Mouse (Mus musculus) testis, postnatal 10 days (tissue): Measurements from ENCODE around the gene Crygn.
"Not testable (repeated sequence)": the region's sequence is repeated elsewhere in the genome, so short reads cannot be mapped to it uniquely, and the experiment has no call there.

ENCODE experiments used
- DNase-seq: peaks from one replicate; pipeline ENCODE4 v3.0.0; 2021; ENCODE audit warnings: low spot score

Gene Crygn

DNA sequence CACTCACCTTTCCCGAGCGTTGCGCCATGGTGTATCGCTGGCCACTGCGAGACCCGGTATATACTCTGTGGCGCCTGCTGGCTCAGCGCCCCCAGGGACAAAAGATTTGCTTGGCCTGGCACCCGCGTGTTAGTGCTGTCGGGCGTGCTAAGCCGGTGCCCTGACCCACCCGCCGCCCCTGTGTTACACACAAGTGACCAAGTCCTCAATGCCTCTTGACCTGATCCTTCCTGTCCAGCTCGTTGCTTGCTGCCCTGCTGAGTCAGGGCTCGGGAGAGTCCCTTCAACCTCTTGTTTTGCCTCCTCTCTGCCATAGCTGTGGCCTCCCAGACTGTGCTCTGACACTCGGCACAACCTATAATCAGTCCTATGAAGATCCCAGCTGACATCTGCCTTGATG, at the start of gene Crygn:
Crygn (minus strand) TSS at position 193 of the 400 bp plus-strand sequence.
- DNase-seq = no peak

DNA sequence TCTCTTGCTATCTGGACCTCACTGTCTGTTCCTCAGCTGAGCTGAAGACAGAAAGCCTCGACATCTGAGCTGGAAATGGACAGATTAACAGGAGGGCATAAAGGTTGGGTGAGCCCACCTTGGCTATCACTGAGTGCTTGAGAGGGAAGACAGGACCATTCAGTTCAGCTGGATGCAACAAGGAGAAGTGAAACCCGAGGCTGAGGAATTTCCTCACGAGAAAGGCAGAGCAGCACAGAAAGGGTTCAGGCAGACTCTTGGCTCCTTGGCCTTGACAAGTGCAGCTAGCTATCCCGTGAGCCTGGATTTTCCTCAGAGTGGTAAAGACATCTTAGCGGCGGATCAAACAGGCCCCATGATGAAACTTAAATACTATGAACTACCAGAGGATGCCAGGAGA, 47.4 kb upstream of the Crygn start:
- no peak for DNase-seq

DNA sequence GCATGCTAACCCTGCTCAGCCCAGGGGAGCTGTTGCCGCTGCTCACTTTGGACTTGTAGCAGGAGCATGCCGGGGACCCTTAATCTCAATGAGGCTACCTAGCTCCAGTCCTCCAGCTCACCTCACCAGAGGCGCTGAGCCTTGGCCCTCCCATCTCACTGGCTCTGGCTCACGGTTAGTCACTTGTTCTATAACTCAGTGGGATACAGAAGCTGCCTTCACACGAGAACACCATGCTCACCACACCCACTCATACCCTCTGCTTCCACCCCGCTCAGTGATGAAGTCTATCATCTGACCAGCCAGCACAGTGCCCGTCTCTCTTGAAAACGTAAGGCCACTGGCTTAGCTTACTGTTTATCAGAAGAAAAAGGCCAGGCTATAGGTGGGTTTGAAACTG, 46.9 kb upstream of the Crygn start:
- no peak for DNase-seq

DNA sequence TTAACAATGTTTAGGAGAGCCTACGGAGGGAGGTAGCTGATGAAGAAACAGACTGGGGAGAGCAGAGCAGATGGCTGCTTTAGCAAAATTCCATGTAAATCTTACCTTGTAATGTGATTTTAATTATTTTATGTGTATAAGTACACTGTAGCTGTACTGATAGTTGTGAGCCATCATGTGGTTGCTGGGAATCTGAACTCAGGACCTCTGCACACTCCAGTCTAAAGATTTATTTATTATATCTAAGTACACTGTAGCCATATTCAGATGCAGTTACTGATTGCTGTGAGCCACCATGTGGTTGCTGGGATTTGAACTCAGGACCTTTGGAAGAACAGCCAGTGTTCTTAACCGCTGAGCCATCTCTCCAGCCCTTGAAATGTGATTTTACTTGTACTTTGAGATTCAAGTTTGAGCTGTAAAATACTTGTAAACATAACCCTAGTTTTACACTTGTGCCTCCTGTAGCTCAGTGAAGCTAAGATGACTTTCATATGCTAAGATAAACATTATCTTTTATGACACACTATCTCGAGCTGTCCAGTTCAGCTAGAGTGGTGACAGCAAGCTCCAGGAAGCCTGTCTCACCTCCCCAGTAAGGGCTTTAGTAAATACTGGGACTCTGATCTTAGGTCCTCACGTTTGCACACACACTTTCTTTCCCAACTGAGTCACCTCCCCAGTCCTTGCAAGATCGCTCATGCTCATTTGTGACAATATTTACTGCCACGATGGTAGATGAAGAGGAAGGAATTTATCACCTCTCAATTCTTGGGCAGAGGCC, 44.2 kb upstream of the Crygn start:
- DNase-seq = no peak

DNA sequence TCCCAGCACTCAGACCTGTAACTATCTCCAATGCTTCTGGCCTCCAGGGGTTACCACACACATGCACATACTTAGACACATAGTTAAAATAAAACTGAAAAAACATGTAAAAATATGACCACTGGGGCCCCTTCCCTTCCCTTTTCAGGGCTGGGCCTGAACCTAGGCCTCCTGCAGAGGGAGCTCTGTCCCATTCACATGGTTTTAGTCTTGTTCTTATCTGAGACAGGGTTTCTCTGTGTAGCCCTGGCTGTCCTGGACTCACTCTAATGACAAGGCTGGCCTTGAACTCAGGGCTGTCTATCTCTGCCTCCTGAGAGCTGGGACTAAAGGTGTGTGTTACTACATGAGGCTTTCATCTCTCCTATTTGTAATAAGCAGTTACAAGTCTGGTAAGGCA, 42.6 kb upstream of the Crygn start:
- DNase-seq = no peak

DNA sequence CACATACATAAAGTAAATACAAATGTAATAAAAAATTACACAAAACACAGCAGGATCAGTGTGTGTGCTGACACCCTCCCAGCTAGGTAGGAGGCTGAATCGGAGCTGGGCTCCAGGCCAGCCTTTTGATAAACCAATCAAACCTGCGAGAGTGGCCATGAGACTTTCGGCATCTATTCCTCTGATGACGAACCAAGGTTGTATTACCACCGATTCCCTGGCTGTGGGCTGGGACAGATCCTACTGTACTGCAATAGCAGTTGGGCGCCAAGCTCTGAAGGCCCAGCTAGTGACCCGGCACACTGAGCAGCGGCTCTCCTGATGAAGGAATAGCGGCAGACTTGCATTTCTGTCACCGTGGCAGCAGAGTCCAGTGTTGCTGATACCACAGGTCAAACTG, 40.8 kb upstream of the Crygn start:
- no peak for DNase-seq

DNA sequence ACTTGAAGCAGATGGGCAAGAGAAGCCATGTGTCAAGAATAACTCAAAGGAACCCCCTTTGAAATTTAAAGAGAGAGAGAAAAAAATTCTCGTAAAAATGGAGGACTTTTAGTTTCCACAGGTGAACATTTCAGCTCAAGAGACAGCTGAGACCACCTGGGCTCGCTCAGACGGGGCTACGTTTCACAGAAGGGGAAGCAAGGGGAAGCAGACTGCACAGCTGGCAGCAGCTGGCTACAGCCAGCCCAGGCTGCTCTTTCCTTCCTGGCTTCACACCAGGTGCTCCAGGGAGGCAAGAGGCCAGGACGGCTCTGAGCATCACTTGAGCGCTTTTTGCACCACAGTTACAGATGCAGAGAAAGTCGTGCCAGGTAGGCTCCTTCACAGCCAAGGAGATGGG, 40.0 kb upstream of the Crygn start:
- no peak for DNase-seq

DNA sequence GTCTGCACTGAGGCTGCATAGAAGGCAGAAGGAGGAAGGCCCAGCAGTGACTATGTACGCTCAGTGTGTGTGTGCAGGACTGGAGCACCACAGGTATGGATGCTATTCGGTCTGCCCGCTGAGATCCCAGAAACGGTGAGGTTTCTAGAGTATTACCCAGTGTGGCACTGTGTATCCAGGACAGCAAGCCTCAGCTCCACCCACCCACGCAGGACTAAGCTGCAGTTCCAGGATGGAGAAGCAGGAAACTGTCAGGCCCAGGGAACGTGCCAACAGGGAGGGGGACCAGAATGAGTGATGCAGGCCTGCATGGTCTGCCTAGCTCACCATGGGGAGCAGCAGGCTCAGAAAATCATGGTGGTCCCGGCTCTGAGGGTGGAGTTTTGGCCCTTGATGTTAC, 35.2 kb upstream of the Crygn start:
- peak; percentile 32 for DNase-seq

DNA sequence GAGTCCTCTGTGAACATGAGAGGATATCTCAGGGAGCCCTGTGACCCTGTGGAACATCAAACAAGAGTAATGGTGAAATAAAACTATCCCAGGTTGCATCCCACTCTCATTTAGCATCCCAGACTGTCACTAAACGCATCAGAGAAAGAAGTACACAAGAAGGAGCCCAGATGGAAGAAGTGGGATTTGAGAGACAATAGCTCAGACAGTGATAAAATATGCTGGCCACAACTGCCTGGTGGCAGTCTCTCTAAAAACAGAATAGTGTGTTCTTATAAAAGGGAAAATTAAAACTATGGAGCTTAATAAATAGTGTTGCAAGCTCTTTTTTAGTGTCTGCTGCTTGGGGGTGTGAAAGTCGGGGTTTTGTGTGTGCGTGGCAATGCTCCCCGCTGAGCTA, 25.1 kb upstream of the Crygn start:
- no peak for DNase-seq

DNA sequence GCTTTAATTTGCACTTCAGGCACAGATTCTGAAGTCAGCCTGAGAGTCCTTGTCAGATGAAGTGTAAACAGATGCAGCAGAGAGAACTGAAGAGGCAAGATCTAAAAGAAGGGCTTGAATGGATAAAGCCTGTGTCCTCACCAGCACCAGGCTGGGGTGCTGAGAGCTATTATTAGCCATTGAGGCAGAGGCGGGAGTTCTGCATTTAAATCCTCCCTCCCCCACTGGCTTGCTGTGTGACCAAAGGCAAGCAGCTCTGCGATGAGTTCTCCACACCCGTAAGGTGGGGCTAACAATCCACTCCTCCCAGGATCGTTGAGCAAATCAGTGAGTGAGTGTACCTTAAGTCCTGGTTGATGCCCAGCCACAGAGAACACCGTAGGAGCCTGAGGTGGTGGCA, 23.2 kb upstream of the Crygn start:
- peak; percentile 23 for DNase-seq

DNA sequence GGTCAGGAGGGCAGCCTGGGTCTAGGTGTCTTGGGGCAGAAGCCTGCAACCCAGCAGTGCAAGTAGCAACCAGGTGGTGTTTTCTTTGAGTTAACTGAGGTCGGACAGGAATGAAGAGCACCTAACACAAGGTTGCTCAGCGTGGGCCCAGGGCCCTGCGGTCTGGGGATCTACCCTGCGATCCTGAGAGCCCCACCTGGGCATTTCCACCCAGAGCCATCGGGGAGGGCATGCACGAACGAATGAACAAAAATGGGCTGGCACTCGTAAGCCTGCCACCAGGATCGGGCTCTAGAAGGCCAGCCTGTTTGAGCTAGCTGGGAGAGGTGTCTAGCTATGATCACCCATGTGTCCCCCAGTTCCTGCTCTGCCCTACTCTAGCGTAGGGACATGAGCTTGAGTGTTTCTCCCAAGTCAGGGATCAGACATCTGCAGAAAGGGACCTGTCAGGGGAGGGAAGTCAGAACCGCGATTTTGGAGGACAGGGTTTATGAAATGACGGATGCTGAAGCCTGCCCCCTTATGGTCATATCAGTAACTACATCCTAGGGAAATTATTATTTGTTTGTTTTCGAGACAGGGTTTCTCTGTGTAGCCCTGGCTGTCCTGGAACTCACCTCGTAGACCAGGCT, 22.2 kb upstream of the Crygn start:
- DNase-seq = peak; percentile 41

DNA sequence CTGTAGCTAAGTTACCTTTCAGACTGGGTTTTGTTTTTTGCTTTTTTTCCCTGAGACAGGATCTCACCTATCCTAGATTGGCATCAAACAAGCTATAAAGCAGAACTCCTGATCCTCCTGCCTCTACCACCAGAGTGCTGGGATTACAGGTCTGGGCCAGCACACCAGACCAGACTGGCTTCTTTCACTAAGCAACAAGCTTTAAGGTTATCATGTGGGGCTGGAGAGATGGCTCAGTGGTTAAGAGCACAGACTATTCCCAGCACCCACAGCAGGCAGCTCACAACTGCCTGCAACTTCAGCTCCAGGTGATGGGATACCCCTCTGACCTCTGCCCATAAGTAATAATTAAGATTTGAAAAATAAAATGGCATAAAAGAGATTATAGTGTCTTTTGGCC, 21.5 kb upstream of the Crygn start:
- peak; percentile 23 for DNase-seq

DNA sequence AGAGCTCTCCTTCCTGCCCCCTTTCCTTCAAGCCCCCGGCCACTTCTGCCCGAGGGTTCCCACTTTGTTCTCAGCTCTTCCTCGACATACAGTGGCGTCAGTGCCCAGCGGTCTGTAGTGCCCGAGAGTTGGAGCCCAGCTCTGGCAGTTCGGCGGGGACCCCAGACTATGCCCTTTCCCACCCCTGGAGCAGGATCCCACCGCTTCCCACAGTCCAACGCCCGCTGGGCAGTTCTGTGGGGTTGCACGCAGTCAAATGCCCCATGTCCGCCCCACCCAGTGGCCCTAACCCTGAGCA, 21.0 kb upstream of the Crygn start:
- peak; percentile 42 for DNase-seq

DNA sequence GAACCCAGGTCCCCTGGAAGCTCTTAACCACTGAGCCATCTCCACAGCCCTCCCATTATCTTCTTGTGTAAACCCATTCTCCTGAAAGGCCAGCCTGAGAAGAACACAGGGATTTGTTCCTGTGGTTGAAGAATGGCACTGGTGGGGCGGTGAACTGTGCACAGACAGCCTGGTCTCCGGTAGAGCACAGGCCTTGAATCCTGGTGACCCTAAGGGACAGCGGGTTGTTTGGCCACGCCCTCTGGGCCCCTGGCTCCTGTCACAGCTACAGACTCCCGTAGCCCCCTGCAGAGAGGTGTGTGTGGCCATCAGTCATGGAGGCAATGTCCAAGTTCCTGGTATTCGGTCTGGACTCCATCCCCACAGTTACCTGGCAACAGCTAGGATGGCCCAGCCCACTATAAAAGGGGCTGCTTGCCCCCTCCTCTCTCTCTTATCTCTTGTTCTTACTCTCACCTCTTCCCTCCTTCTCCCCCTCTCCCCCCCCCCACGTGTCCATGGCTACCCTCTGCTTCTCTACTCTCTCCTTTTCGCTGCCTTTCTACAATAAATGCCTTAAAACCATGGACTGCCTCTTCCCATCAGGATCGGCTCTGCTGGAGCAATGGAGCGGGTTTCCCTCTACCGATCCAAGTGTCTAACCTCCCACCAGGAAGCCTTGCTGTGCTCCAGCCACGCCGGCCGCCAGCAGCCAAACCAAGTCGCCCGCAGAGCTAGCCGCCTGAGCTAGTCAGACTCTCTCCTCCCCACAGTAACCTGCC, 20.5 kb upstream of the Crygn start:
- peak; percentile 38 for DNase-seq

DNA sequence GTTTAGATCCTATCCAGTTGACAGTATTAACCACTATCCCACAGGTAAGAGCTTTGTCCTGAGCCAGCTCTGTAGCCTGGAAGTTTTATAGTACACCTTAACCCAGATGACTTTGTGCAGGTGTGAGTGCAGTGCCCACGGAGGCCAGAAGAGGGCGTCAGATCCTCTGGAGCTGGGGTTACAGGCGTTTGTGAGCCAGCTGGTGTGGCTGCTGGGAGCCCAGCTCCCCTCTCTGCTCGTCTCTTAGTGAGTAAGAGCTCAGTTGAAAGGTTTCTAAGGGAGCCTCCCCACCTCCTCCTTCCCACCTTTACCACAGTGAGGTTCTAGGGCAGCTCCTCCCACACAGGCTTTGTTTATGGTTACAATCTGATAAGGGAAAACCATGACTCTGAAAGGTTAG, 18.9 kb upstream of the Crygn start:
- peak; percentile 40 for DNase-seq

DNA sequence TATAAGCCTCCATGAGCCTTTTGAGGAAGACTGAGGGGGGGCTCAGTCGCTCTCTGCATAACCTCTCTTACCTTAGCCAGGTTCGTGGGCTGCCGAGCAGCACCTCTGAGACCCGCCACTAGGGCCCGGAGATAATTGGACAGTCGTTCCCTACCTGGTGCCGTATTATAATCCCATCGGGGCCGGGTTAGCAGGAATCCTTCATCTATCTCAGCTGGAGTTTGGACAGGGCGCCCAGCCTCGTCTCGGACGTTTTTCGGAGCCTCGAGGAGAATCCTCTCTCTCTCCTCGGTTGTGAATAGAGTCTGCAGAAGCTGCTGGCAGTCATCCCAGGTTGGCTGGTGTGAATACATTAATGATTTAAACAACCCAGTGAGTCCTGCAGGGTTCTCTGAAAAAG, 16.7 kb upstream of the Crygn start:
- DNase-seq = not testable (repeated sequence)

DNA sequence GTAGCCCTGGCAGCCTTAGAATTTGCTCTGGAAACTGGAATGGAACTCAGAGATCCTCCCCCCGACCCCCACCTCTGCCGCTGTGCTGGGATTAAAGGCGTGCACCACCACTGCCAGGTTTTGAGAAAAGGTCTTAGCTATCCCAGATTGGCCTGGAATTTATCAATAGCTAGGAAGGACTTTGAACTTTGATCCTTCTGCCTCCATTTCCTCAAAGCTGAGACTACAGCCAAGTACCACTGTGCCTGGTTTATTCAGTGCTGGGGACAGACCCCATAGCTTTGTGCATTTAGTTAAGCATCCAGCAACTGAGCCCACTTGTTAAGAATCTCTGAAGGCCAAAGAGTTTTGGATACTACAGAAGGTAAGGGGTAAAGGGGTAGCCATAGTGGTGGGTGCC, 877 bp downstream of the Crygn start:
- DNase-seq = no peak

DNA sequence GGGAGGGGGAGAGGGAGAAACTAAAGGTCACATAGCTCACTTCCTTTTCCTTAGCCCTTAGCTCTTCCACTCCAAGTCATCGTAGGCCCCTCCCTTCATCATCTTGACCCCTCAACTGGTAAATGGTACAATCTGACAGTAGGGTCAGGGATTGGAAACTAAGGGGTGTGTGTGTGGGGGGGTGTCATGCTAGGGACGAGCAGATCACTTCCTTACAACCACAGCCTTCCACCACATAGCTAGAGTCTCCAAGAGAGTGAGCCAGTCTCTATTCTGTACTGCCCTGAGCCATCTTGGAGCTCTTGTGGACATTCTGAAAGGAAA, 5.7 kb downstream of the Crygn start:
- DNase-seq = no peak

DNA sequence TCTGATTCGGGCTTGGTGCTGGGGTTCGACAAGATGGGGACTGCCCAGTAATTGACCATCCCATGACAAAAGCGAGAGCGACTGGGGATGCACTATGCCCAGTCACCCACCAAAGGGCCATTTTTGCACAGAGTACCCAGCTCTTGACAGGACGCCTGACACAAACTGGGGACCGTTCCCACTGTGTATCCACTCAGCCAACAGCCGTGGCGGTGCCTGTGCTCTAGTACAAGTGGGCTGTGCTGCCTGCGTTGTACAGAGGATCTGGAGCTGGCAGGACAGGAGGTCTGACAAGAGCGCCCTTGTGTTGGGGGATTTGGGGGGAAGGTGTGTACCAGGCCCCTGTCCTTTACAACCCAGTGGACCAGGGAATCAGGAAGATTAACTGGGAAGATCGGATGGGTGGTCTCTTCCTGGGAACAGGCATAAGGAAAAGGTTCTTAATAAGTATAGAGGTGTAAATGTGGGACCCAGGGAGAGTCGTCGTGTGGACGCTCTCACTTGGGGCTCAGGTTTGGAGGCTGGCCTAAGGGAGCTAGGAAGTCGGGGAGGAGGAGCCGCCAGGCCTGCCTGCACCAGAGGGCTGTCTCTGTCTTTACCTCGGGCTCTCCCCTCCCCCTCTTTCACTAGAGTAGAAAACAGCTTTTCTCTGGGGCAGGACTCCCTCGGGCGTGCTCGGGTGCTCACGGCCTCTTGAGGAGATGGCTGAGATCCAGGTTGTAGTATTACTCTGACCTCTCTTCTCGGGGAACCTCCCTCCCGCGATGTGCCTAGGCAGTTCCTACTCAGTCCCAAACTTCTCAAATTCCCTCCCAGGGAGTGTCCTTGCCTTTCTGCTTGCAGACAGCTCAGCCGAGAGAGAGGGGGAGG, 6.3 kb downstream of the Crygn start:
- DNase-seq = peak; percentile 72

DNA sequence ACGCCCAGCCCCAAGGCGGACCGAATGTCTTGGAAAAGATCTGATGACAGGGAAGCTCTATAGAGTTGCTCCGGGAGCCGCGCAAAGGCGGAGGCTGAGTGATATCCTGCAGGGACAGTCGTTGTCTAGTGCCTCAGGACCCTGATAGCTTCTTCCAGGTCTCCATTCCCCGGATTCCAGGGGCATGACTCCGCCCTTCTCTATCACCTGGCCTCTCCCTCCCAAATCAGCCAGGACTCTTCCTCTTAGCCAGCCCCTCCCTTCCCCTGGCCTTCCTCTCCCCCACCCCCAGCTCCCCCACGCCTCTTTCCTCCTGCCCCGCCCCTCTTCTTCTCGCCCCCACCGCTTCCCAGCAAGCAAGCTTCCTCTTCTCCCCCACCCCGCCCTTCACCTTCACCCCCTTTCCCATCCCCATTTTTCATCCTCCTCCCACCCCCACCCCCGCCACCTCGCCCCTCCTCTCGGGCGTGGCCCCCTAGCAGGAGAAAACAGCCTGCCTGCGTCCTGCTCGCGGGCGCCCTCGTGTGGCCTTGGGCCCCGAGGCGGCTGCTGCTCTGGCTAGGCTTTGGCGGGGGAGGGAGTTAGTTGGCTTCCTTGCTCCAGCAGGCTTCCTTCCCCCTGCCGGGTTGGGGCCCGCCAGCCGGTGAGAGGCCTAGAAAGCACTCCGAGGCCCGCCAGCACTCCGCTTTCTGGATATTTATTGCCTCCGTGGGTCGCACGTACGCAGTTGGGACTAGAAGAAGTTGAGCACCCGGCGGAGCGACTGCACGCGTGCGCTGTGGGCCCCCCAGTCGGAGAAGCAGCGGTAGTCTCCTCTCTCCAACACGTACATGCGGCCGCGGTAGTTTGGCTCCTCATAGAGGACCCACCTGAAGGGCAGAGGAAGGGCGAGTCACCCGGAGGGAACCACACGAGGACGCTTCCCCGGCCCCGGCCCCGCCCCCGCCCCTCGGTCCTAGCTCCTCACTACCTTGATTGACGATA, 7.2 kb downstream of the Crygn start:
- DNase-seq = peak; percentile 94

DNA sequence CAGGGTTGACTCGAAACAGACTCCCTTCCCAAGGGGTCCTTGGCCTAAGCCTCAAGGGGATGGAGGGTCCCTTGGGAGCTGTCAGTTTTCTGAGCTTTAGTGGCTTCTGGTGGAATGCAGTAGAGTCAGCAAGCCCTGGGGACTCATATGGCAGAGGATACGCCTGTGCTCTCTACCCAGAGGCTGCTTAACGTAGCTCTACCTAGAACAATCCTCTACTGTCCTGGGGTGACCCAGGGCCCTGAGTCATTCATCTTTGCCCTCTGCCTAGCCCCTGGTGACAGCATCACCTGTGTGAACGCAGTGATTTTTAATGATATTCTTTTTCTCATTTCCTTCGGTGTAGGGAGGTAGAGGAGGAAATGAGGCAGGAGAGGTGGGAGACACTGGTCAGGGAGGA, 8.1 kb downstream of the Crygn start:
- DNase-seq = no peak
